Mouse (Mus musculus): ENCODE measurements around the gene Unc119b. TPM values are rescaled to one million over a fixed set of nuclear protein-coding genes. Genes with fewer than 3 reads are reported as not detected.
"Not testable (repeated sequence)": the region's sequence is repeated elsewhere in the genome, so short reads cannot be mapped to it uniquely, and the experiment has no call there.

Unc119b gene
- total RNA-seq, 2 experiments from 2014 or later = 28.1 to 30.2 TPM

DNA sequence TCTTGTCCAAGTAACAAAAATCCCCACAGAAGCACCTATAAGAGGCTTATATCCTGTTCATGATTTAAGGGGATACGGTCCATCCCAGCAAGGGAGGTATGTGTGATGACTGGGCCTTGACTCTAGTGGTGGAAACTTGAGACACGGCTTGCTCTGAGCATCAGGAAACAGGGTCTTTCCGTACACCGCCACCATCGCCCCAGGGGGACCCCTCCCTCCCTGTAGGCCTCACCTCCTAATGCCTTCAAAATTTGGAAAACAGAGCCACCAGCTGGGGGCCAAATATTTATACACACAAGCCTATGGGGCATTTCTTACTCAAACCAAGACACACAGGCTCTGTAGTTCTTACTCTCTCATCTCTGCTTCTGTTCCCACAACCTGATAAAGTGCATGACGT is 43.0 kb downstream of the Unc119b start:
- no peak for DNase-seq (ENCODE audit: low spot score in 2 of 2)

DNA sequence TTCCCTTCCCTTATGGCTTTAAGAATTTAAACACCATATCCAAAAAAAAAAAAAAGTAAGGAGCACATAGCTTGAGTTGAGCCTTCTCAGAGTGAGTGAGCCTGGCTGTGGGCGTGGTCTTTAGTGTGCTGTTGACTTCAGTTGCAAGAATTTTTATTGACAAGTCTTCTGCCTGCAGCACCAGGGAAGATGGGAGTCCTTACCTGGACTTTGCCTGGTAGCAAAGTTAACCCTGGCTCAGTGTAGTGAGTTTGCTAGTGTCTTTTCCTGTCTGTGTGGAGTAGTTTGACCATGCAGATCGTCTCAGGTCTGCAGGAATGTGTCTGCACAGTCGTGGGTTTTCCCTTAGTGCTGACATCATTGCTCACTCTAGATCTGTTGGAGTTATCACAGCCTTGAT is 43.8 kb downstream of the Unc119b start:
- no peak for DNase-seq (ENCODE audit: low spot score in 2 of 2)

DNA sequence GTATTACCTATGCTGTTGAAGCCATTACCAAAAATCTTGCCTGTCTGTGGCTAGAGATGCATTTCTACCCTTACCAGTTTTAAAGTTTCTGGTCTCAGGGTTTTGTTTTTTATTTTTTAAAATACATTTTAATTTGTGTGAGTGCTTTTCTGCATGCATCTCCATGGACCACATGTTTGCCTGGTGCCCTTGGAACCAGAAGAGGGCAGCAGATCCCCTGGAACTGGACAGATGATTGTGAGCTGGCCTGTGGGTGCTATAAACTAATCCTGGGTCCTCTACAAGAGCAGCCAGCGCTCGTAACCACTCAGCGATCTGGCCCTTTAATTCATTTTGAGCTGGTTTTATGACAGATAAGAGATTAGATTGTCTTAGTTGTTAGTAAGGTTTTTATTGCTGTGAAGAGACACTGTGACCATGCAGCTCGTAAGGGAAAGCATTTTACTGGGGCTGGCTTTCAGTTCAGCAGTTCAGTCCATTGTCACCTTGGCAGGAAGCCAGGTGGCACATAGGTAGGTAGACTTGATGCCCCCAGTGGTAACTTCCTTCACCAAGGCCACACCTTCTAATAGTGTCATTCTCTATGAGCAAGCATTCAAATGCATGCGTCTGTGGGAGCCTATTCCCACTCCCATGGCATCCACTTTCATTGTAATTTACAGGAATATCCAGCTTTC is 45.0 kb downstream of the Unc119b start:
- no peak for DNase-seq (ENCODE audit: low spot score in 2 of 2)

DNA sequence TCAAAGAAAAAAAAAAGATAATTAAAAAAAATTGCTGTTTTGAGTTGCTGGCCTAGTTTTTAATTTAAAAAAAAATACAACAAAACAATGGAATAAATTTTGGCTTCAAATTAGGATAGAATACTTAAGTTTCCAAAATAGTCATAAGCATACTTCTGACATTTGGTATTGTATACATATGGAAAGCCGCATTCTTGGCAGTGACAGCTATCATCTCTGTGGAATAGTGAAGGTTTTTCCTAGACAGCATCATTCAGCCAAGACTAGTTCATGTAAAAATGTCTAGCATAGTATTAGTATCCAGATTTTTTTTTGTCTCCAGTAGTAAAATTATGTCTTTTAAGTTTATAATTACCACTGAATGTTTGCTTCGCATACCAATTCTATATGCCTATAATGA is 49.1 kb downstream of the Unc119b start:
- DNase-seq (ENCODE audit: low spot score in 2 of 2) = no peak

DNA sequence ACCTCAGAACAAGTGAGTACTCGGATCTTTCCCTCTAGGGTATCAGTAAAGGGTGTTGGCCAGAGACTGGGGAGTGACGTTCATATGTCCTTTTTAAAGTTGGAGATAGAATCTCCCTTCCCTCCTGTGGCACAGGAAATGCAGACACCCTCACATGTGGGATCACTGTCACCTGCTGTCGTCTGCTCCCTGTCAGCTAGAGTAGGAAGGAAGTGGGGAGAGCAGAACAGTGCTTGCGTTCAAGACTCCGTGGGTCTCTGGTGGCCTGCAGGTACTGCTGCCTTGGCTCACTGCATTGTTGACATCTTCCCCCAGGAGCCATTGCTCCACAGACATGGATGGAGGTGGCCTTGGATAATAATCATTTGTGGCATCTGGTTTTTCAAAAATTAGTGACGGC is 51.3 kb downstream of the Unc119b start:
- no peak for DNase-seq (ENCODE audit: low spot score in 2 of 2)

DNA sequence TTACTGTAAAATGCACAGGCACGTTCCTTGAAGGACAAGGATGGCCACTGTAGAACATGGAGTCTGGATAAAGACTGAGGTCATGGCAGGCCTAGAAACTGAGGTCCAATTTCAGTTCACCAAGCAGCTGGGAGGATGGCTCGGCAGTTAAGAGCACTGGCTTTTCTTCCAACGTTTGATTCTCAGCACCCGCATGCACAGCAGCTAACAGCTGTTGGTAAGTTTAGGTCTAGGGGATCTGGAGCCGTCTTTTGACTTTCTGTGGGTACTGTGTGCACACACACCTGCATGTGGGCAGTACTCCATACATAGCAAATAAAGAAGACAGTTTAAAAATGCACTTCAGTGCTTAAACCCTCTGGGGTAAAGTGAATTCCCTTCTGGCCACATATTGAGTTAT is 53.1 kb downstream of the Unc119b start:
- no peak for DNase-seq (ENCODE audit: low spot score in 2 of 2)

DNA sequence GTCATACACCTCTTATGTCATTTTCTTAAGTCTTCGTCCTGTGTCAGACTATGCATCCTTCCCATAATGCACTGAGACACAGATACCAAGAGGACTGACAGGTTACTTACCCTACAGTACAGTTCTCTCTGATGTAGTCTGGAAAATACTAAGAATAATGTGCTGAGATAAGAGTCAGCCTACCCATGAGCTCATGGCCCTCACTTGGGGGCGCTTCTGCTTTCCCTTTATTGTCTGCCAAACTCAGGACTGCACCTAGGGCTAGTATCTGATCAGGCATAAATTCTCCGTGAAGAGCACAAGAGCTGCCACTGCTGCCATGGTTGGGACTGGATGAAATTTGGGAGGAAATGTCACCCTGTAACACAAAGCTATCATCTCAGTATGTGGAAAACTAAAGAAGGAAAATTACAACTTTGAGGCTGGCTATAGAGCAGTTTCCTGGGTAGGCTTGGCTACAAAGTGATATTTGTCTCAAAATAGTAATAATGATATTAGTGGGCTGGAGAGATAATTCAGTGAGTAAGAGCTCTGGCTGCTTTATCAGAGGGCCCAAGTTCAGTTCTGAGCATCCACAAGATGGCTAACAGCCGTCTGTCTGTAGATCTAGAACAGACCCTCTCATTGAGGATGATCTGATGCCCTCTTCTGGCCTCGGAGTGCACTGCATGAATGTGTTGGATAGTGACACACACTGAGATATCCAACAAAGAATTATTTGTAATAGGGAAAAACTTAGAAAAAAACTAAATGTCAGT is 58.5 kb downstream of the Unc119b start:
- peak in 1 of 2 experiments; percentile 63 for DNase-seq (ENCODE audit: low spot score in 2 of 2)

DNA sequence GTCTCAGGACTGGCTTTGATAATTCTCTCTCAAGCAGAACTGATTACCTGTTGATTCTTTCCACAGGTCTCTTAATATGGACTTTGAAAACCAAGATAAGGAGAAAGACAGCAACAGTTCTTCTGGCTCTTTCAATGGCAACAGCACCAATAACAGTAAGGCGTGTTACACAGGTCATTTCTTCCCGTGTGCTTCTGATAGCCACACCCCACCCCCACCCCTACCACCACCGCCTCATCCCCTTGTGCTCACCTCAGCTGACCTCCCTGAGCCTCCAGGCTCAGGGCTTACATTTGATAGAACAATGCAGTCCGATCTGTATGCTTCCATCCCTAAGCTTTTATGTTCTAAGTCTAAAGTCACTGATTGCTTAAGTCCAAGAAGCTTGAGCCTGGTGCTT is 60.0 kb downstream of the Unc119b start:
- DNase-seq (ENCODE audit: low spot score in 2 of 2) = no peak

DNA sequence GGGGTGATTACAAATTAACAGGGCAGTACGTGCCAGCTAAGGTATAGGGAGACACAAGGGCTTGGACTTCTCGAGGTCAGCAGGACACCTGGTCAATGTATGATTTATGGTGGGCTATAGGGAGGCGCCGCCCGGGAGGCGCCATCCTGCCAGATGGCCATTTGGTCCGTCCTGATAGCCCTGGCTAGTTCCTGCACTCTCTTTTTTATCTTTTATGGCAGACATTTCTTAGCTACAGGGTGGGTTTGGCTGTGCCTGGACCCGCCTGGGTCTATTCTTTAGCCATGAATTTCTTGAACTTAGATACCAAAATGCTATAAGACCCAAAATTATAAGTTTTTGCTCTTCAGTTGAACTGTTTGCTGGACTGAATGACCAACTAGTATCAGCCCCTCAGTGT is 61.5 kb downstream of the Unc119b start:
- DNase-seq (ENCODE audit: low spot score in 2 of 2) = not testable (repeated sequence)

Other genes with a start within 250 kb of the Unc119b start
- 1 to 10 TPM; 1.6 to 2.8 TPM for gene Oasl2, start 238.0 kb downstream of the Unc119b start, total RNA-seq (2021)
- not detected for gene Oasl1, start 211.7 kb downstream of the Unc119b start, total RNA-seq (2021)
- 100 to 1,000 TPM; 228 to 232 TPM for gene 2210016L21Rik, start 192.8 kb downstream of the Unc119b start, total RNA-seq (2021)
- not detected for gene Hnf1a, start 163.9 kb downstream of the Unc119b start, total RNA-seq (2021)
- gene Sppl3, start 123.8 kb downstream of the Unc119b start, total RNA-seq (2021) = 10 to 100 TPM; 76.9 to 77.9 TPM
- not detected for gene Gm10401, start 36.7 kb downstream of the Unc119b start, total RNA-seq (2021)
- gene Acads, start 15.6 kb downstream of the Unc119b start, total RNA-seq (2021) = 1 to 10 TPM; 7.5 to 8.1 TPM
- gene Mlec, start 23.2 kb upstream of the Unc119b start, total RNA-seq (2021) = 10 to 100 TPM; 92.5 to 95.1 TPM
- gene Cabp1, start 59.4 kb upstream of the Unc119b start, total RNA-seq (2021) = 100 to 1,000 TPM; 122 to 123 TPM
- 100 to 1,000 TPM; 105 to 112 TPM for gene Pop5, start 100.9 kb upstream of the Unc119b start, total RNA-seq (2021)
- gene Rnf10, start 137.9 kb upstream of the Unc119b start, total RNA-seq (2021) = 100 to 1,000 TPM; 240 to 249 TPM
- gene Coq5, start 144.7 kb upstream of the Unc119b start, total RNA-seq (2021) = 10 to 100 TPM; 42.0 to 44.9 TPM
- gene Dynll1, start 166.0 kb upstream of the Unc119b start, total RNA-seq (2021) = 100 to 1,000 TPM; 720 to 803 TPM
- 10 to 100 TPM; 81.2 to 88.2 TPM for gene Srsf9, start 192.2 kb upstream of the Unc119b start, total RNA-seq (2021)
- gene Gatc, start 206.2 kb upstream of the Unc119b start, total RNA-seq (2021) = 10 to 100 TPM; 17.9 to 21.8 TPM
- 10 to 100 TPM; 22.7 to 26.4 TPM for gene Triap1, start 206.2 kb upstream of the Unc119b start, total RNA-seq (2021)
- gene Cox6a1, start 214.0 kb upstream of the Unc119b start, total RNA-seq (2021) = 100 to 1,000 TPM; 742 to 760 TPM

Data from layer of hippocampus, adult 18-20 months (tissue).